Mouse (Mus musculus) testis, adult 2 months (tissue): ENCODE data around the gene Galnt9. TPM values are rescaled to one million over a fixed set of nuclear protein-coding genes. Genes with fewer than 3 reads are reported as not detected.

Source experiments
- H3K27ac ChIP-seq: fragments of 200-500 bp; 2 replicates; pipeline ENCODE4 v1.5.1; 2012; ENCODE audit warnings: low read depth, low read length; ENCODE audit not compliant: control insufficient read depth, insufficient read depth
- H3K27me3 ChIP-seq: fragments of 200-500 bp; 2 replicates; pipeline ENCODE4 v1.6.1; 2012; ENCODE audit warnings: mild to moderate bottlenecking, low read length, moderate library complexity; ENCODE audit not compliant: control insufficient read depth, insufficient read depth
- H3K36me3 ChIP-seq: fragments of 200-500 bp; 2 replicates; pipeline ENCODE4 v1.6.1; 2012; ENCODE audit warnings: mild to moderate bottlenecking, low read length; ENCODE audit not compliant: control insufficient read depth, insufficient read depth
- H3K4me1 ChIP-seq: fragments of 200-500 bp; 2 replicates; pipeline ENCODE4 v1.6.1; 2012; ENCODE audit warnings: low read length; ENCODE audit not compliant: control insufficient read depth, insufficient read depth
- H3K4me3 ChIP-seq: fragments of 200-500 bp; 2 replicates; pipeline ENCODE4 v1.5.1; 2012; ENCODE audit warnings: low read depth, mild to moderate bottlenecking, low read length, moderate library complexity, mixed read lengths; ENCODE audit not compliant: control insufficient read depth
- CTCF ChIP-seq: fragments of 200-500 bp; IDR thresholded peaks from 2 replicates; pipeline ENCODE4 v1.5.1; 2012; ENCODE audit warnings: low read depth, mild to moderate bottlenecking, inconsistent platforms, low read length, moderate library complexity; ENCODE audit not compliant: control insufficient read depth, insufficient read depth, insufficient replicate concordance
- POLR2A ChIP-seq: fragments of 200-500 bp; IDR thresholded peaks from 2 replicates; pipeline ENCODE4 v1.6.1; 2012; ENCODE audit warnings: low read depth, mild to moderate bottlenecking, inconsistent platforms, low read length, moderate library complexity; ENCODE audit not compliant: control insufficient read depth
- polyA plus RNA-seq: library from polyadenylated mRNA; depleted of rRNA; stranded (reverse); fragments of >200 nt; gene quantifications from 2 replicates; pipeline ENCODE4 v1.2.3, GENCODE M21; 2012

The Galnt9 gene
- polyA plus RNA-seq, 1 experiment = 0.69 TPM

- H3K4me3 ChIP-seq = no peak overlapping the region
- H3K27me3 ChIP-seq = no peaks in the 10 kb centered on the region
- H3K27ac ChIP-seq = no peak overlapping the region
- H3K4me1 ChIP-seq = peaks cover 3% of the 10 kb centered on the region
- TF ChIP-seq CTCF = no peak
- no peak for TF ChIP-seq POLR2A
- no peaks in the 10 kb centered on the region for H3K36me3 ChIP-seq
Measured at GRCm38 (mm10) chr5:110546726-110547406, 2.7 kb downstream of the Galnt9 start.

GRCm38 (mm10) chr5:110548446-110548845 is 4.3 kb downstream of the Galnt9 start:
- Histone ChIP-seq H3K27me3 (no peaks in the 10 kb centered on the region), H3K36me3 (no peaks in the 10 kb centered on the region)
- no peak for TF ChIP-seq CTCF
- no peak for TF ChIP-seq POLR2A

GRCm38 (mm10) chr5:110550189-110550588 is 6.0 kb downstream of the Galnt9 start:
- no peaks in the 10 kb centered on the region for H3K36me3 ChIP-seq
- no peaks in the 10 kb centered on the region; the same call in 1 of the 2 replicates for H3K4me1 ChIP-seq
- no peak for TF ChIP-seq CTCF
- no peak for TF ChIP-seq POLR2A
- H3K27me3 ChIP-seq = no peaks in the 10 kb centered on the region
- H3K4me3 ChIP-seq = no peak overlapping the region
- no peak overlapping the region for H3K27ac ChIP-seq

More at GRCm38 (mm10) chr5:110548446-110548845, 4.3 kb downstream of the Galnt9 start:
- Histone ChIP-seq H3K27ac (no peak overlapping the region), H3K4me1 (peaks cover 3% of the 10 kb centered on the region), H3K4me3 (no peak overlapping the region)

DNA sequence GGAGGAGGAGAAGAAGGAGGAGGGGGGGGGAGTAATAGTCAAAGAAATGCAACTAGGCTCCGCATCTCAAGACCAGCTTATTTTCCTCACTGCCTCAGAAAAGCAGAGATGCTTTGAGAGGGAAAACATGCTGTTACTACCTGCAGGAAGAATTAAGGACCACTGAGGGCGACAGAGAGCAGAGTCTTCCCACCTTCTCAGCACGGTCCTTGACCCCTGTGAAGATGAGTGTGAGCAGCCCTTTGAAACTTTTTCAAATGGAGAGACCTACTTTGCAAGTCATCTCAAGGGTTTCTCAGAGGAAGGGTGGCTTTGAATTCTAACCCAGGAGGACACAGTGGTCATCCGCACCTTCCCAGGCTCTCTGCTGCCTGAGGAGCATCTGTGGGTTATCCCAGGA is 6.7 kb downstream of the Galnt9 start:
- no peak overlapping the region for H3K4me3 ChIP-seq
- TF ChIP-seq CTCF (no peak), POLR2A (no peak)
- H3K27me3 ChIP-seq = no peaks in the 10 kb centered on the region
- H3K36me3 ChIP-seq = no peaks in the 10 kb centered on the region
- H3K27ac ChIP-seq = no peak overlapping the region
- no peaks in the 10 kb centered on the region; the same call in 1 of the 2 replicates for H3K4me1 ChIP-seq

DNA sequence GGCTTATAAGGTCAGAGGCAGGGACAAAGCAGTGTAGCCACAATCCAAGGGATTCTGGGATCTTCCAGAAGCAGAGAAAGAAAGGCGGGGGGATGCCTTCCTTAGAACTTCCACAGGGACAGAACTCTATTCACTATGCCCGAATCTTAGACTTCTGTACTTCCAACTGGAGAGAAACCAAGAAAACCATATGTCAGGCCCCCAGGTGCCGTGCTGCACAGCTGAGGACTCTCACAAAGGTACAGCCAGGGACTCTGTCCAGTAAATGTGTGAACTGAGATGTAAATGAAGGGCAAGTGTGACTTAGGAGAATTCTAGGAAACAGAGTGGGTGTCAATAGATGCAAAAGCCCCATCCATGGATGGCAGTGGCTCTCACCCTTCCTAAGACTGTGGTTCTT is 7.8 kb downstream of the Galnt9 start:
- Histone ChIP-seq H3K4me3 (no peak overlapping the region), H3K4me1 (no peaks in the 10 kb centered on the region; the same call in 1 of the 2 replicates), H3K27ac (no peak overlapping the region), H3K27me3 (no peaks in the 10 kb centered on the region), H3K36me3 (no peaks in the 10 kb centered on the region)
- TF ChIP-seq POLR2A = no peak

- no peak overlapping the region for H3K4me3 ChIP-seq
- H3K27me3 ChIP-seq = no peaks in the 10 kb centered on the region
- no peaks in the 10 kb centered on the region; the same call in 1 of the 2 replicates for H3K4me1 ChIP-seq
- no peak overlapping the region for H3K27ac ChIP-seq
- H3K36me3 ChIP-seq = no peaks in the 10 kb centered on the region
- TF ChIP-seq POLR2A (no peak), CTCF (no peak)
Measured at GRCm38 (mm10) chr5:110553315-110553714, 9.2 kb downstream of the Galnt9 start.

DNA sequence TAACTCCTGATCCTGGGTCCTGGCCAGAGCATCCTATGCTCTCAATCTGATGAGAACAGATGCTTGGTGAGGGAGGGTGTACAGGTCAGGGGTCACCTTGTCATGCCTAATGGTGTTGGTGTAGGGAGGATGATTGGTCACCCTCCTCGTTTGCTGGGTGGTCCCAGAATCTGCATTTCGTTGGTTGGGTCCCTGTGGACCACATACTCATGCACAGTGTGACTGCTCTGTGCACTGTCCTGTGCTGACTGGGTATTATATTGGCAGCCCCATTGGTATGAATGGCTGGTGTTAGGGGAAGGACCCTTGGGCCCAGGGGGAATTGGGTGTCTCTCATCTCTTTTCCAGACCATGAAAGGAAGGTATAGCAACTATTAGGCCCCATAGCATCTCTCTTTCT is 11.0 kb downstream of the Galnt9 start:
- no peak overlapping the region for H3K27ac ChIP-seq
- H3K36me3 ChIP-seq = no peaks in the 10 kb centered on the region
- TF ChIP-seq POLR2A (no peak), CTCF (no peak)
- no peaks in the 10 kb centered on the region; the same call in 1 of the 2 replicates for H3K4me1 ChIP-seq
- H3K4me3 ChIP-seq = no peak overlapping the region
- H3K27me3 ChIP-seq = no peaks in the 10 kb centered on the region

- H3K36me3 ChIP-seq = no peaks in the 10 kb centered on the region
- no peaks in the 10 kb centered on the region for H3K27me3 ChIP-seq
- no peak overlapping the region for H3K27ac ChIP-seq
- H3K4me3 ChIP-seq = no peak overlapping the region
- H3K4me1 ChIP-seq = no peaks in the 10 kb centered on the region
- TF ChIP-seq POLR2A = no peak
- TF ChIP-seq CTCF = no peak
Measured at GRCm38 (mm10) chr5:110558368-110558767, 14.2 kb downstream of the Galnt9 start.
